Comparison of ENCODE assay signal across 21 mouse cellular contexts in genomic region chr11:61654786-61655311, GRCm38 (mm10). TPM values are rescaled to one million over a fixed set of nuclear protein-coding genes. Genes with fewer than 3 reads are reported as not detected.
DNase-seq lines count a peak whose midpoint lies in the region; ATAC-seq and TF ChIP-seq lines count a peak whose summit lies in the region.
"Had no signal": no experiment of that assay in that cellular context is flagged by ENCODE, and none has a peak within 500 bp of the region (broad histone marks: within the 10 kb centered on the region; RNA-seq: fewer than 3 reads in every experiment).

No protein-coding gene starts in this region.

- 0 out of 2 replicates have a peak overlapping the region, but pooled peaks have one; percentile 38 for H3K4me2 ChIP-seq in heart, embryonic 14.5 days (ENCODE audit: low read length)
- H3K4me2 ChIP-seq in heart, embryonic 12.5 days, result no peak overlapping the region
- peak overlapping the region; percentile 26; the same call in 1 of the 2 replicates for H3K4me2 ChIP-seq in liver, postnatal 0 days (ENCODE audit: low read depth, low read length)
- no peak overlapping the region for H3K4me2 ChIP-seq in liver, embryonic 11.5 days
- peak overlapping the region; percentile 26; the same call in 1 of the 2 replicates for H3K4me2 ChIP-seq in neural tube, embryonic 13.5 days
- H3K4me2 ChIP-seq: midbrain, embryonic 11.5 days had no signal

- H3K27me3 ChIP-seq in heart, embryonic 14.5 days (ENCODE audit: control insufficient read depth, insufficient read depth, low read length), result no peaks in the 10 kb centered on the region
- no peaks in the 10 kb centered on the region for H3K27me3 ChIP-seq in heart, embryonic 12.5 days (replicated peaks)
- H3K27me3 ChIP-seq in liver, postnatal 0 days (ENCODE audit: insufficient read depth, low read length), result no peaks in the 10 kb centered on the region
- H3K27me3 ChIP-seq in liver, embryonic 11.5 days (replicated peaks; ENCODE audit: control insufficient read depth, insufficient read depth, low read length), result no peaks in the 10 kb centered on the region
- no peaks in the 10 kb centered on the region for H3K27me3 ChIP-seq in neural tube, embryonic 13.5 days

- no peaks in the 10 kb centered on the region for H3K36me3 ChIP-seq in heart, embryonic 14.5 days (ENCODE audit: control insufficient read depth, insufficient read depth, low read length)
- H3K36me3 ChIP-seq in heart, embryonic 12.5 days, result no peaks in the 10 kb centered on the region
- no peaks in the 10 kb centered on the region for H3K36me3 ChIP-seq in liver, postnatal 0 days (replicated peaks; ENCODE audit: insufficient read depth, low read length)
- no peaks in the 10 kb centered on the region for H3K36me3 ChIP-seq in liver, embryonic 11.5 days (ENCODE audit: control insufficient read depth, insufficient read depth, low read length)
- no peaks in the 10 kb centered on the region for H3K36me3 ChIP-seq in neural tube, embryonic 13.5 days

- no peak for TF ChIP-seq EP300 in liver, postnatal 0 days (IDR thresholded peaks at IDR 0.05; ENCODE audit: low read depth)

- peaks cover 5 to 6% of the 10 kb centered on the region in 2 experiments; a peak in 3 of 4 replicates for H3K4me1 ChIP-seq in heart, embryonic 14.5 days (ENCODE audit: control insufficient read depth in 2 of 2, insufficient read depth in 2 of 2, low read length in 2 of 2)
- H3K4me1 ChIP-seq in heart, embryonic 12.5 days (replicated peaks), result peaks cover 16% of the 10 kb centered on the region
- peaks cover 9% of the 10 kb centered on the region for H3K4me1 ChIP-seq in liver, postnatal 0 days (ENCODE audit: insufficient read depth)
- H3K4me1 ChIP-seq in liver, embryonic 11.5 days (replicated peaks; ENCODE audit: control insufficient read depth, insufficient read depth, low read length), result no peaks in the 10 kb centered on the region; the same call in 1 of the 2 replicates
- H3K4me1 ChIP-seq in neural tube, embryonic 13.5 days (replicated peaks), result peaks cover 4% of the 10 kb centered on the region; the same call in 1 of the 2 replicates

- DNase-seq in liver, postnatal 0 days, result no peak
- no peak for DNase-seq in liver, embryonic 11.5 days (ENCODE audit: low spot score)
- DNase-seq in neural tube, embryonic 10.5 days (ENCODE audit: extremely low spot score, low spot score), result no peak
- peak; percentile 60 for DNase-seq in induced T-regulatory cell, adult 2 months (ENCODE audit: low read depth)
- no peak for DNase-seq in adrenal gland, postnatal 36 days
- DNase-seq: adrenal gland, postnatal 10 days; cerebellum, adult 11-12 months; cerebellum, postnatal 25 days; embryo, embryonic 11 days; forebrain, postnatal 0 days; heart, postnatal 4 days; kidney, adult 18-20 months; kidney, postnatal 10 days; layer of hippocampus, postnatal 36 days had no signal

- no peaks in the 10 kb centered on the region for H3K9me3 ChIP-seq in heart, embryonic 14.5 days (ENCODE audit: control insufficient read depth, low read length)
- H3K9me3 ChIP-seq in heart, embryonic 12.5 days (replicated peaks), result no peaks in the 10 kb centered on the region
- H3K9me3 ChIP-seq in liver, postnatal 0 days (ENCODE audit: low read length), result no peaks in the 10 kb centered on the region
- no peaks in the 10 kb centered on the region for H3K9me3 ChIP-seq in liver, embryonic 11.5 days (ENCODE audit: control insufficient read depth, low read length)
- no peaks in the 10 kb centered on the region for H3K9me3 ChIP-seq in neural tube, embryonic 13.5 days
- H3K9me3 ChIP-seq: G1E had no signal

- ATAC-seq in heart, embryonic 14.5 days (ENCODE audit: insufficient number of reproducible peaks, insufficient read depth, low FRiP score, low read depth), result no peak
- no peak for ATAC-seq in heart, embryonic 12.5 days (ENCODE audit: insufficient number of reproducible peaks, low FRiP score)
- ATAC-seq in liver, postnatal 0 days, result no peak
- no peak for ATAC-seq in liver, embryonic 11.5 days (replicated peaks; ENCODE audit: low FRiP score)
- ATAC-seq in neural tube, embryonic 13.5 days (ENCODE audit: low read depth), result no peak
- ATAC-seq: activated CD4-positive, CD25-positive, alpha-beta regulatory T cell, adult 4 months; forebrain, postnatal 0 days; hindbrain, postnatal 0 days had no signal

- H3K4me3 ChIP-seq in heart, embryonic 14.5 days (ENCODE audit: control insufficient read depth in 1 of 2, insufficient read depth in 1 of 2, low read depth in 1 of 2, low read length in 2 of 2), result no peak overlapping the region
- no peak overlapping the region for H3K4me3 ChIP-seq in heart, embryonic 12.5 days
- no peak overlapping the region for H3K4me3 ChIP-seq in liver, postnatal 0 days (ENCODE audit: low read depth, low read length)
- no peak overlapping the region for H3K4me3 ChIP-seq in liver, embryonic 11.5 days (ENCODE audit: low read depth, low read length)
- no peak overlapping the region for H3K4me3 ChIP-seq in neural tube, embryonic 13.5 days

- 86% methylated on average over 4 of the region's 4 CpGs for WGBS in heart, embryonic 14.5 days
- WGBS in heart, embryonic 12.5 days, result 86% methylated on average over 4 of the region's 4 CpGs
- 75% methylated on average over 4 of the region's 4 CpGs for WGBS in liver, postnatal 0 days (ENCODE audit: insufficient replicate concordance)
- WGBS in liver, embryonic 11.5 days, result 92% methylated on average over 4 of the region's 4 CpGs
- 86% methylated on average over 4 of the region's 4 CpGs for WGBS in neural tube, embryonic 13.5 days

- no peak overlapping the region for H3K9ac ChIP-seq in heart, embryonic 14.5 days (ENCODE audit: low read length)
- no peak overlapping the region; the same call in 1 of the 2 replicates for H3K9ac ChIP-seq in heart, embryonic 12.5 days
- H3K9ac ChIP-seq in liver, postnatal 0 days (replicated peaks), result no peak overlapping the region
- H3K9ac ChIP-seq in liver, embryonic 11.5 days (ENCODE audit: low read depth, low read length), result no peak overlapping the region
- no peak overlapping the region for H3K9ac ChIP-seq in neural tube, embryonic 13.5 days
- H3K9ac ChIP-seq: forebrain, postnatal 0 days had no signal

- no peak overlapping the region for H3K27ac ChIP-seq in heart, embryonic 14.5 days (replicated peaks in 1 of 2; ENCODE audit: control insufficient read depth in 1 of 2, insufficient read depth in 1 of 2, low read depth in 2 of 2, low read length in 2 of 2)
- H3K27ac ChIP-seq in heart, embryonic 12.5 days (ENCODE audit: poor library complexity, severe bottlenecking), result no peak overlapping the region
- no peak overlapping the region for H3K27ac ChIP-seq in liver, postnatal 0 days (ENCODE audit: low read depth)
- no peak overlapping the region for H3K27ac ChIP-seq in liver, embryonic 11.5 days (ENCODE audit: low read depth, low read length)
- H3K27ac ChIP-seq in neural tube, embryonic 13.5 days (replicated peaks), result no peak overlapping the region
- H3K27ac ChIP-seq: hindbrain, postnatal 0 days had no signal

- TF ChIP-seq CTCF in liver, postnatal 0 days (IDR thresholded peaks at IDR 0.05; ENCODE audit: low read depth), result no peak

RNA-seq across cellular contexts. Expression of gene Grap, which starts 1.8 kb away (rescaled TPM):
- polyA plus RNA-seq in heart, embryonic 14.5 days (2014; fragmentation: Nextera tagmentation; extraction: Ambion mirVana), result 7.4 and 10.3 TPM in 2 replicates
- 7.7 and 8.1 TPM in 2 replicates for polyA plus RNA-seq in heart, embryonic 12.5 days (2016; fragmentation: Nextera tagmentation; extraction: Ambion mirVana)
- polyA plus RNA-seq in liver, postnatal 0 days (2015; fragmentation: Nextera tagmentation; extraction: Ambion mirVana), result 6.3 and 6.7 TPM in 2 replicates
- 9.5 and 9.9 TPM in 2 replicates for polyA plus RNA-seq in liver, embryonic 11.5 days (2014; fragmentation: Nextera tagmentation; extraction: Ambion mirVana)
- 9.5 and 10.7 TPM in 2 replicates for polyA plus RNA-seq in neural tube, embryonic 13.5 days (2015; fragmentation: Nextera tagmentation; extraction: Ambion mirVana)
- 1 to 10 TPM; 7.9 to 8.9 TPM for total RNA-seq in adrenal gland, postnatal 36 days (2021)

RNA-seq across cellular contexts. Expression of gene Fam83g, which starts 29.0 kb away (rescaled TPM):
- polyA plus RNA-seq in heart, embryonic 14.5 days (2014; fragmentation: Nextera tagmentation; extraction: Ambion mirVana), result 0.58 and 0.93 TPM in 2 replicates
- 2.7 and 2.8 TPM in 2 replicates for polyA plus RNA-seq in heart, embryonic 12.5 days (2016; fragmentation: Nextera tagmentation; extraction: Ambion mirVana)
- 2.2 and 2.4 TPM in 2 replicates for polyA plus RNA-seq in liver, postnatal 0 days (2015; fragmentation: Nextera tagmentation; extraction: Ambion mirVana)
- 5.0 and 5.5 TPM in 2 replicates for polyA plus RNA-seq in liver, embryonic 11.5 days (2014; fragmentation: Nextera tagmentation; extraction: Ambion mirVana)
- 0.07 and 0.19 TPM in 2 replicates for polyA plus RNA-seq in neural tube, embryonic 13.5 days (2015; fragmentation: Nextera tagmentation; extraction: Ambion mirVana)
- total RNA-seq in adrenal gland, postnatal 36 days (2021), result 1 to 10 TPM in 1 of 2 experiments, under 1 TPM in 1; 0.93 to 1.7 TPM
- total RNA-seq: layer of hippocampus, postnatal 36 days had no signal
- polyA plus RNA-seq: G1E had no signal

Comparison
In these comparisons a context has a peak if more than half of its experiments do, and no peak if none do; other contexts are left out.
1. H3K4me2 ChIP-seq: peak in heart, embryonic 14.5 days (single experiment), liver, postnatal 0 days (single experiment) and neural tube, embryonic 13.5 days (single experiment); none in heart, embryonic 12.5 days (single experiment) and liver, embryonic 11.5 days (single experiment).